Mouse (Mus musculus) gastrocnemius, postnatal 4 days (tissue): ENCODE results near the gene Kif28. TPM values are rescaled to one million over a fixed set of nuclear protein-coding genes. Genes with fewer than 3 reads are reported as not detected.
"Not testable (repeated sequence)": the region's sequence is repeated elsewhere in the genome, so short reads cannot be mapped to it uniquely, and the experiment has no call there.

ENCODE experiments used
- DNase-seq, 2 experiments: peaks; one replicate each; pipeline ENCODE4 v3.0.0; 2021 to 2022; ENCODE audit warnings: low spot score in 2 of 2, mixed read lengths in 2 of 2
- total RNA-seq, 2 experiments: library from RNA; stranded (reverse); gene quantifications; 2 replicates each; pipeline ENCODE4 v1.2.3; 2021

The Kif28 gene
- total RNA-seq, 2 experiments from 2014 or later = 0.29 to 0.57 TPM

- DNase-seq = peak in 1 of 2 experiments; percentile 25
Observed at GRCm38 (mm10) chr1:179705154-179705553, 39.9 kb downstream of the Kif28 start.

GRCm38 (mm10) chr1:179704150-179704549 lies 40.9 kb downstream of the Kif28 start:
- DNase-seq = no peak

- DNase-seq = no peak
Observed at GRCm38 (mm10) chr1:179689479-179689878, 55.6 kb downstream of the Kif28 start.

GRCm38 (mm10) chr1:179688914-179689313 lies 56.2 kb downstream of the Kif28 start:
- no peak for DNase-seq

GRCm38 (mm10) chr1:179688415-179688814 lies 56.7 kb downstream of the Kif28 start:
- DNase-seq = no peak

- no peak for DNase-seq
Observed at GRCm38 (mm10) chr1:179687966-179688365, 57.1 kb downstream of the Kif28 start.

- no peak for DNase-seq
Observed at GRCm38 (mm10) chr1:179687305-179687704, 57.8 kb downstream of the Kif28 start.

- DNase-seq = no peak
Observed at GRCm38 (mm10) chr1:179686781-179687180, 58.3 kb downstream of the Kif28 start.

- DNase-seq = no peak
Observed at GRCm38 (mm10) chr1:179686348-179686747, 58.7 kb downstream of the Kif28 start.

GRCm38 (mm10) chr1:179682753-179683152 lies 62.3 kb downstream of the Kif28 start:
- DNase-seq = not testable (repeated sequence)

GRCm38 (mm10) chr1:179679326-179679725 lies 65.7 kb downstream of the Kif28 start:
- DNase-seq = no peak

- DNase-seq = no peak
Observed at GRCm38 (mm10) chr1:179677031-179677430, 68.0 kb downstream of the Kif28 start.

- DNase-seq = no peak
Observed at GRCm38 (mm10) chr1:179674355-179674754, 70.7 kb downstream of the Kif28 start.

GRCm38 (mm10) chr1:179668836-179669537 lies 76.1 kb downstream of the Kif28 start:
- no peak for DNase-seq

GRCm38 (mm10) chr1:179668013-179668805 lies 76.9 kb downstream of the Kif28 start, which contains the start of gene Sccpdh:
Gene Sccpdh, plus strand, starts transcription at chr1:179668210.
- DNase-seq = peak; percentile 83 to 92

- no peak for DNase-seq
Observed at GRCm38 (mm10) chr1:179667450-179667849, 77.6 kb downstream of the Kif28 start.

- DNase-seq = no peak
Observed at GRCm38 (mm10) chr1:179666971-179667370, 78.1 kb downstream of the Kif28 start.

- no peak for DNase-seq
Observed at GRCm38 (mm10) chr1:179664309-179664930, 80.7 kb downstream of the Kif28 start.

GRCm38 (mm10) chr1:179663065-179663464 lies 82.0 kb downstream of the Kif28 start:
- no peak for DNase-seq

GRCm38 (mm10) chr1:179651224-179651623 lies 93.8 kb downstream of the Kif28 start:
- no peak for DNase-seq

- no peak for DNase-seq
Observed at GRCm38 (mm10) chr1:179650284-179650683, 94.8 kb downstream of the Kif28 start.

- no peak for DNase-seq
Observed at GRCm38 (mm10) chr1:179649324-179649723, 95.7 kb downstream of the Kif28 start.
